Mouse (Mus musculus) A20 (cell line): ENCODE measurements around the gene Sp9.

ENCODE experiments used
- DNase-seq: peaks from one replicate; pipeline ENCODE4 v3.0.0-alpha.2; 2011; ENCODE audit warnings: low read depth, low spot score

Sp9 gene

DNA sequence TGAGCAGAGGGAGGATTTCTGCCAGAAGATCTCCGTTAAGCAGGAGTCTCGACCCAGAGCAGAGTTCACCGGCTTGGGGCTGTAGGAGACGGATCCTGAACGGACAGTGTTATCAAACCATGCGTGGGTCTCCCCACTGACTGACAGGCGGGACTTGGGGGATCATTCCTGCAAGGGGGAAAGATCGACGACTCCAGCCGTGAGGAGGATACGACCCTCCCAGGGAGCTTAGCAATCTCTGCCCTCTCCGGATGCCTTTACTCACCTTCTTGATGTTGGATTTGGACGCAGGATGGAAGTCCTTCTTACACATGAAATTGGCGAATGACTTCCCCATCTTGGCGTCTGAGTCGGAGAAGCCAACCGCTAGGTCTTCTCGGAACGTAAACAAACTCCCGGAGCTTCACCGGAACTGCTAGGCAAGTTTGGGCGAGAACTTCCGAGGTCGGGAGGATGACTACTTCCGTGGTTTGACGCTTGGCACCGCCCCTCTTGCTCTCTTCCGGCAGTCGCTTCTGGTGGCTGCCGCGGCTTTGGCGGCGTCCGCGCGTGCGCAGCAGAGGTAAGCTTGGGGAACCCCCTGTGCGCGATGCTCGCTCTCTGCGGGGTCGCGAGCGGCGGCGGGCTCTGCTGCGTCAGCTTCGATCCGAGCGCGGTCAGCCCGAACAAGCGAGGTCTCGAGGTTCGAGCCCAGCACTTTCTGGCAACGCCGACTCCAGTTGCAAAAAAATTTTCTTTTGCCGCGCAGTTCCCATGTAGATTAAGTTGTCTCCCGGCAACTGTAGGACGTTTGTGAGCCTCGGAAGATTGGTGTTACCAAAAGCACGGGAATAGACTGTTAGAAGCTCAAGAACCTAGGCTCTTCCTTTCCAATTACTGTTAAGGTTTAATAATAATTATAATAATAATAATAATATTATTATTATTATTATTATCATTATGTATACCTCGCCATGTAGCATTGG lies 40.7 kb downstream of the Sp9 start, which contains the start of the genes Scrn3 and Cir1:
TSS of gene Scrn3 (plus strand) at position 450 of the 965 bp plus-strand sequence.
TSS of gene Cir1 (minus strand) at position 550 of the 965 bp plus-strand sequence.
- DNase-seq, result peak; percentile 99

GRCm38 (mm10) chr2:73313117-73313501 lies 41.4 kb downstream of the Sp9 start:
- peak; percentile 84 for DNase-seq

- DNase-seq, result no peak
Observed at GRCm38 (mm10) chr2:73314311-73314710, 42.6 kb downstream of the Sp9 start.

DNA sequence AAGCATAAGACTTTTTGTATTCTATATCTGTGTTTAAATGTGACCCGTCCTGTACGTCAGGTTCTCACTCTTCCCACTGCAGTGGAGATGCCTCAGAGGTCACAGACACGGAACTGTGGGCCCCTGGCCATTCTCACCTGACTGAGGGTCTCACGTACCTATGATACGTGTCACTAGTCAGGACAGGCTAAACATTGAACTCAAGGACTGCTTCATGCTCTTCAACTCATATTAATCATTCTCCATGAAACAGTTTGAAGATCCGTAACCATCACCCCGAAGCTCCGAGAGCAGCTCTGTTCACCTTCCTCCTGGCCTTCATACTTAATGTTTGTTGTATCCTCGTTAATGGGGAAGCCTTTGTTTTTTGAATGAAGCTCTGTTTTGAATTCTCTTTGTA lies 45.7 kb downstream of the Sp9 start:
- DNase-seq, result no peak

GRCm38 (mm10) chr2:73319218-73319617 lies 47.5 kb downstream of the Sp9 start:
- DNase-seq, result no peak

- peak; percentile 80 for DNase-seq
Observed at GRCm38 (mm10) chr2:73322991-73323390, 51.3 kb downstream of the Sp9 start.

- DNase-seq, result no peak
Observed at GRCm38 (mm10) chr2:73325871-73326270, 54.1 kb downstream of the Sp9 start.
